Mouse (Mus musculus): Measurements from ENCODE around the gene Galk1. TPM values are rescaled to one million over a fixed set of nuclear protein-coding genes. Genes with fewer than 3 reads are reported as not detected.

Galk1 gene
- polyA plus RNA-seq, 1 experiment from 2014 or later, result 166 TPM

DNA sequence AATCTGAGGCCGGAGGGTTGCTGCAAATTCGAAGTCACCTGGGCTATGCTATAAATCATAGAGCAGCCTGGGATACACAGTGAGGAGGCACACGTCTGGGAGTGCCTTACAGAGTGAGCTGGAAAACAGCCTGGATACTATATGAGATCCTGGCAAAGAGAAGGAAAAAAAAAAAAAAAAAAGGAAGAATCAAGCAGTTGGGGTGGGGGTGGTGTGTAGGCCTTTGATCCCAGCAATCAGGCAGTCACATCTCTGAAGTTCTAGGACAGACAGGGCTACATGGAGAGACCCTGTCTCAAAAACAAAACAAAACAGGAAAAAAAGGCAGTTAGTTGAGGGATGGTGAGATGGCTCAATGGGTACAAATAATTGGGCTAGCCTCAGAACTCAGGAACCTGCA lies 24.2 kb upstream of the Galk1 start:
- no peak for ATAC-seq (ENCODE audit: low FRiP score, low TSS enrichment)
- no peaks in the 10 kb centered on the region for H3K27me3 ChIP-seq (ENCODE audit: control insufficient read depth, insufficient read depth, low read length)
- H3K36me3 ChIP-seq (ENCODE audit: control insufficient read depth, insufficient read depth, low read length), result peaks cover 34% of the 10 kb centered on the region
- no peak overlapping the region for H3K4me3 ChIP-seq (ENCODE audit: low read length)
- H3K9ac ChIP-seq (ENCODE audit: low read depth, low read length), result no peak overlapping the region
- H3K4me2 ChIP-seq (replicated peaks; ENCODE audit: low read depth, low read length), result no peak overlapping the region
- H3K27ac ChIP-seq (ENCODE audit: low read depth, low read length), result no peak overlapping the region
- H3K9me3 ChIP-seq (ENCODE audit: control insufficient read depth, low read length), result no peaks in the 10 kb centered on the region
- 55% methylated on average over 3 of the region's 3 CpGs for WGBS
- H3K4me1 ChIP-seq (ENCODE audit: control insufficient read depth, insufficient read depth, low read length), result peaks cover 6% of the 10 kb centered on the region

DNA sequence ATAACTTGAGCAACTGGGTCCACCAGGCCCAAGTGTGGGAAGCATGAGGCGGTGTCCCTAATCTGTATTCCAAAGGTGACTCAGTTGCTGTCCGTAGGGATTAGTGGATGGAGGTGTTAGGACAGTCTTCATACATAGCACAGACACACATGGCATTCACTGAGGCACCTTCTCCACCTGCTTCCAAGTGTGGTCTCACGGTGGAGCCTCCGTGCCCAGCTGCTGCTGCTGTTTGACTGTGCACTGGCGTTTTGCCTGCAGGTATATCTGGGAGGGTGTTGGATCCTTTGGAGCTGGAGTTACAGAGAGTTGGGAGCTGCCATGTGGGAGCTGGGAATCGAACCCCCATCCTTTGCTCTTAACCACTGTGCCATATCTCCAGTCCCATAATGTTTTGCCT lies 22.1 kb upstream of the Galk1 start:
- ATAC-seq (ENCODE audit: low FRiP score, low TSS enrichment), result no peak
- peaks cover 15% of the 10 kb centered on the region for H3K4me1 ChIP-seq (ENCODE audit: control insufficient read depth, insufficient read depth, low read length)
- no peak overlapping the region for H3K4me2 ChIP-seq (replicated peaks; ENCODE audit: low read depth, low read length)
- no peaks in the 10 kb centered on the region for H3K9me3 ChIP-seq (ENCODE audit: control insufficient read depth, low read length)
- WGBS, result 94% methylated on average over 6 of the region's 6 CpGs
- no peak overlapping the region for H3K9ac ChIP-seq (ENCODE audit: low read depth, low read length)
- H3K27me3 ChIP-seq (ENCODE audit: control insufficient read depth, insufficient read depth, low read length), result no peaks in the 10 kb centered on the region
- no peak overlapping the region for H3K27ac ChIP-seq (ENCODE audit: low read depth, low read length)
- no peak overlapping the region for H3K4me3 ChIP-seq (ENCODE audit: low read length)
- peaks cover 22% of the 10 kb centered on the region for H3K36me3 ChIP-seq (ENCODE audit: control insufficient read depth, insufficient read depth, low read length)

DNA sequence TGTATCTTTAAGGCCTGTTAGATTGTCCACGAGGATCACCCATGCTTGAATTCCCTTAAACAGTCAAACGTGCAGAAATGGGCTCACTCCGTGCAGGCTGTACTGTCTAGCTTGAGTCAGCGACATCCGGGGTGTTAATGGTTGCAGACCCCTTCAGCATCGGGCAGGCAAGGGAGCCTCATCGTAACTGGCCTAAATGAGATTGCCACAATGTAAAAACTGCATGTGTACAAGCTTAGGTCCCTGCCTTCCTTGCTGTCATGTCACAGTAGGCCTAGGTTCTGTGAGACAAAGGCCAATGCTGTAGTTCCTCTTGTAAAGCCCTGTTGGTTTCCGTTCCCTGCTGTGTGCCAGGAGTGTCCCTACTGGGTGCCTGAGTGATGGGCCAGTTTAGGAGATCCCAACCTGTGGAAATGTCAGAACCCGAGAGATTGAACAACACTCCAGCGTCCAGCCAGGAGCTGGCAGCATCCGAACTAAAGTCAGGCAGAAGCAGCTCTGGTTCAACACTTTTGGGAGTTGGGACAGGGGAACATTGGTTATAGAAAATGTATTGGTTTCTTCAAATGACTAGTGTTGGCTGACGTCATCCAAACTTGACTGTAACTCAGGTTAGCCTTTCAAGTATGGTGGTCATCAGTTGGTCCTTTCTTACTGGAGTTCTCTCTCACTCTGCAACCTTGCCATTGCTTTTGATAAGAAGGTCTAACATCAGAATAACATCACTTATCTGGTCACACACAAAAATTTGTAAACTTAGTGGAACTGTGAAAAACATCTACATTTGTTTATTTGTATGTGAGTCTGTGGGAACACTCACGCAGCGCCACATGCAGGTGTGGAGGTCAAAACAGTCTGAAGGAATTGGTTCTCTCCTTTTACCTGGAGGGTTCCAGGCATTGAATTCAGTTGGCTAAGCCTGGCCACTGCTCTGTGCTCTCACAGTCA lies 18.7 kb upstream of the Galk1 start:
- WGBS, result 25% methylated on average over 14 of the region's 14 CpGs

DNA sequence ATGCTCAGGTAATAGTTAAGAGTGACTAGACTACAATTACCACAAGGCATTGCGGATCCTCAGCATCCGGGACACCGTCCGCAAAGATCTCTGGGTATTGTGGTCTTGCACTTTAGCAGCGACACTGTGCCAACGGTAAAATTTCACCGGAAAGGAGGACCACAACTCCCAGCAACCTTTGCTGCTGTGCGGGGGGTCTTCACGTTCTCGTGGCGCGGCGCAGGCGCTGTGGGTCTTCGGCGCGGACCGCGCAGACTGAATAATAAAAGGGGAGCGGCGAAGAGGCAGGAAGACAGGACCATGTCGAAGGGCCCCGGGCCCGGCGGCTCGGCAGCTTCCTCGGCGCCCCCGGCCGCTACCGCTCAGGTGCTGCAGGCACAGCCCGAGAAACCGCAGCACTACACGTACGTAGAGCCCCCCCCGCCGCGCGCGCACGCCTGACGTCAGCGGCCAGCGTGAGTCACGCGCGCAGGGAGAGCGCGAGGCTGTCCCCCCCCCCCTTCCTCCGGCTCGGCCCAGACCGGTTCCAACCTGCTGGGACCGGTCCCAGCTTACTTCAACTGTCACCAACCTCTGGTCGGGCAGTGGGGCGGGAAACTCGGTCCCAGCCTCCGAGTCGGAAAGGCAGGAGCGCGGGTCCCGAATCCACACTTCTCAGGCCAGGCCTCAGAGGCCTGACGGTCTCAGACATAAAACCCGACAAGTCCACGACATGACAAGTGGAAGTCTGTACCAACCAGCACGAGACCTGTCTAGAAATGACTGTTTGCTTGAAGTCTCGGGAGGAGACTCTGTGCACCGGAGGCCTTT lies 17.8 kb upstream of the Galk1 start, which contains the start of gene Unk:
TSS of gene Unk (plus strand) at position 235 of the 810 bp plus-strand sequence.
- Histone ChIP-seq H3K36me3 (ENCODE audit: control insufficient read depth, insufficient read depth, low read length) (peaks cover 11% of the 10 kb centered on the region), H3K9ac (ENCODE audit: low read depth, low read length) (peak within 1 kb of the TSS; percentile 86), H3K4me3 (ENCODE audit: low read length) (peak within 1 kb of the TSS; percentile 66), H3K4me1 (ENCODE audit: control insufficient read depth, insufficient read depth, low read length) (peaks cover 18% of the 10 kb centered on the region), H3K9me3 (ENCODE audit: control insufficient read depth, low read length) (no peaks in the 10 kb centered on the region), H3K27ac (ENCODE audit: low read depth, low read length) (peak within 1 kb of the TSS; percentile 97), H3K27me3 (ENCODE audit: control insufficient read depth, insufficient read depth, low read length) (no peaks in the 10 kb centered on the region), H3K4me2 (replicated peaks; ENCODE audit: low read depth, low read length) (peak within 1 kb of the TSS; percentile 87)
- peak; percentile 95 for ATAC-seq (ENCODE audit: low FRiP score, low TSS enrichment)
- WGBS, result under 1% methylated on average over 62 of the region's 67 CpGs

More for the DNA sequence above, 18.7 kb upstream of the Galk1 start:
- H3K36me3 ChIP-seq (ENCODE audit: control insufficient read depth, insufficient read depth, low read length), result peaks cover 11% of the 10 kb centered on the region
- H3K4me1 ChIP-seq (ENCODE audit: control insufficient read depth, insufficient read depth, low read length), result peaks cover 18% of the 10 kb centered on the region
- no peaks in the 10 kb centered on the region for H3K27me3 ChIP-seq (ENCODE audit: control insufficient read depth, insufficient read depth, low read length)
- no peaks in the 10 kb centered on the region for H3K9me3 ChIP-seq (ENCODE audit: control insufficient read depth, low read length)
- peak overlapping the region; percentile 97 for H3K27ac ChIP-seq (ENCODE audit: low read depth, low read length)
- peak overlapping the region; percentile 87 for H3K4me2 ChIP-seq (replicated peaks; ENCODE audit: low read depth, low read length)
- peak overlapping the region; percentile 86 for H3K9ac ChIP-seq (ENCODE audit: low read depth, low read length)
- peak overlapping the region; percentile 66 for H3K4me3 ChIP-seq (ENCODE audit: low read length)
- ATAC-seq (ENCODE audit: low FRiP score, low TSS enrichment), result peak; percentile 20

DNA sequence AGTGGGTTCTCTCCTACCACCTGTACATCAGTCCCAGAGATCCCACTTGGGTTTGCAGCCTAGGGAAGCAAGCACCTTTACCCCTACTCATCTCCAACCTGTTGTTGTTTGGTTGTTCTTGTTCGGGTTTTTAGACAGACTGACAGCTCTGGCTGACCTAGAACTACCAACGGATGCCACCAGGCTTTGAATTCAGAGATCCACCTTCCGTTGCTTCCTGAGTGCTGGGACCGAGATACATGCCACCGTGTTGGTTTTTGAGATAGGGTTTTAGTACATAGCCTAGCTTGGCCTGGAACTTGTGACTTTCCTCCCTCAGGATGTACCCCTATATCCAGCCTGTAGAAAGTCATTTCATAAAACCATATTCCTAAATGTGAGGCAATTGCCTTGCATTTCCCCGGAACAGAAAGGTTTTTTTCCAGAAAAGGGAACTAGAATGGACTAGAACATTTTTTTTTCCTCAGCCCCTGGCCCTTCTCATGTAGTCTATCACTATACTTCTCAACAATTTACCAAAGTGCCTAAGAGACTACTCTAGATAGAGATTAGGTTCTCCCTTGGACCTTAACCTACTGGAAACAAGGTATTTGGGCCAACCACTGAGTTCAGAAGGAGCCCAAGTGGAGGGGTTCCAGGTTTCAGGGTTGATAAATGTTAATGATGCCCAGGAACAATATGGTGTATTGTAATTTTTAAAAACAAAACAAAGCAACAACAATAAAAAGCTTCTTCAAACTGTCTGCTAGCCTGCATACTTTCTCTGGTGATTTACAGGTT lies 16.8 kb upstream of the Galk1 start:
- H3K36me3 ChIP-seq (ENCODE audit: control insufficient read depth, insufficient read depth, low read length), result peaks cover 3% of the 10 kb centered on the region; the same call in 1 of the 2 replicates
- H3K4me1 ChIP-seq (ENCODE audit: control insufficient read depth, insufficient read depth, low read length), result peaks cover 20% of the 10 kb centered on the region
- H3K9me3 ChIP-seq (ENCODE audit: control insufficient read depth, low read length), result no peaks in the 10 kb centered on the region
- peak overlapping the region; percentile 86; the same call in 1 of the 2 replicates for H3K9ac ChIP-seq (ENCODE audit: low read depth, low read length)
- ATAC-seq (ENCODE audit: low FRiP score, low TSS enrichment), result no peak
- no peaks in the 10 kb centered on the region for H3K27me3 ChIP-seq (ENCODE audit: control insufficient read depth, insufficient read depth, low read length)
- H3K27ac ChIP-seq (ENCODE audit: low read depth, low read length), result peak overlapping the region; percentile 12; the same call in 1 of the 2 replicates
- WGBS, result 84% methylated on average over 6 of the region's 6 CpGs
- peak overlapping the region; percentile 66 for H3K4me3 ChIP-seq (ENCODE audit: low read length)
- peak overlapping the region; percentile 58 for H3K4me2 ChIP-seq (replicated peaks; ENCODE audit: low read depth, low read length)

DNA sequence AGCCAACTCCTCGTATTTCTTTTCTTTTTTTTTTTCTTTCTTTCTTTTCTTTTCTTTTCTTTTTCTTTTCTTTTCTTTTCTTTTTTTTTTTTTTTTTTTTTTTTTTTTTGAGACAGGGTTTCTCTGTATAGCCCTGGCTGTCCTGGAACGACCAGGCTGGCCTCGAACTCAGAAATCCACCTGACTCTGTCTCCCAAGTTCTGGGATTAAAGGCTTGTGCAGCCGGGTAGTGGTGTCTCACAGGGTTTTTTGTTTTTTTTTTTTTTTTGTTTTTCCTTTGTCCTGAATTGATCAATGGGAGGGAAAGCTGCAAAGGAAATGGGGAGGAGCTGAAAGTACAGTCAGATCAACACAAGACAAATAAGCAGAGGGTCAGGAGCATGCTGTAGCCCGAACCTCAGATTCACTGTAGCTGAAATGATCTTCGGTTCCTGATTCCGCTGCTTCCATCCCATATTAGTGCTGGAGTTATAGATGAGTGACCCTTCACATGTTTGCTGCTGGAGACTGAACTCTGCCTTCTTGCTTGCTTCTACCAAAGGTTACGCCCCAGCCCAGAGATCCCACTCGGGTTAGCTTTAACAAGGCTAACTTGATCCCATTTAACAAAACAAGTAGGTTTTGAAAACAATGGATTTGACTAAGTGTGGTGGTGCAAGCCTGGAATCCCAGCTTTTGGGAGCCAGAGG lies 15.8 kb upstream of the Galk1 start:
- Histone ChIP-seq H3K9ac (ENCODE audit: low read depth, low read length) (no peak overlapping the region), H3K36me3 (ENCODE audit: control insufficient read depth, insufficient read depth, low read length) (peaks cover 1% of the 10 kb centered on the region; the same call in 1 of the 2 replicates), H3K4me3 (ENCODE audit: low read length) (no peak overlapping the region), H3K27ac (ENCODE audit: low read depth, low read length) (no peak overlapping the region), H3K4me2 (replicated peaks; ENCODE audit: low read depth, low read length) (no peak overlapping the region), H3K4me1 (ENCODE audit: control insufficient read depth, insufficient read depth, low read length) (peaks cover 20% of the 10 kb centered on the region), H3K9me3 (ENCODE audit: control insufficient read depth, low read length) (no peaks in the 10 kb centered on the region), H3K27me3 (ENCODE audit: control insufficient read depth, insufficient read depth, low read length) (no peaks in the 10 kb centered on the region)
- no peak for ATAC-seq (ENCODE audit: low FRiP score, low TSS enrichment)
- 82% methylated on average over 9 of the region's 9 CpGs for WGBS

DNA sequence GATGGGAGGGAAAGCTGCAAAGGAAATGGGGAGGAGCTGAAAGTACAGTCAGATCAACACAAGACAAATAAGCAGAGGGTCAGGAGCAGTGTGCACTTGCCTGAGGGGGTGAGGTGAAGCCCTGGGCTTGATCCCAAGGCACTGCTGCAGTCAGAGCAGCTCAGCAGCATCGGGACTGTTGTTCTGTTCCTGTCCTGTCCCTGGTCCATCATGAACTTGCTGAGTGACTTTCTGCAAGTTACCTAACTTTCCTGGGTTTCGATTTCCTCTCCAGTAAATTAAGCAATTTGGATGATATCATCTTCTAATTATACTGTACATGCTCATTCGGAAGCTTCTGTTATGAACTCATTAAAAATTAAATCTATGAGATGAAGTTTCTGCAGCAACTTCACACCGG lies 15.2 kb upstream of the Galk1 start, which contains the start of gene H3f3b:
TSS of gene H3f3b (minus strand) at position 207 of the 400 bp plus-strand sequence.
- Histone ChIP-seq H3K27ac (ENCODE audit: low read depth, low read length) (no peak within 1 kb of the TSS), H3K27me3 (ENCODE audit: control insufficient read depth, insufficient read depth, low read length) (no peaks in the 10 kb centered on the region), H3K4me3 (ENCODE audit: low read length) (no peak within 1 kb of the TSS), H3K9me3 (ENCODE audit: control insufficient read depth, low read length) (no peaks in the 10 kb centered on the region), H3K9ac (ENCODE audit: low read depth, low read length) (no peak within 1 kb of the TSS), H3K36me3 (ENCODE audit: control insufficient read depth, insufficient read depth, low read length) (peaks cover 3% of the 10 kb centered on the region; the same call in 1 of the 2 replicates), H3K4me2 (replicated peaks; ENCODE audit: low read depth, low read length) (no peak within 1 kb of the TSS), H3K4me1 (ENCODE audit: control insufficient read depth, insufficient read depth, low read length) (peaks cover 19% of the 10 kb centered on the region)
- no peak for ATAC-seq (ENCODE audit: low FRiP score, low TSS enrichment)
- WGBS, result 87% methylated on average over 4 of the region's 4 CpGs
